Mouse (Mus musculus) forebrain, embryonic 14.5 days (tissue): Measurements from ENCODE around the gene Runx3. TPM values are rescaled to one million over a fixed set of nuclear protein-coding genes. Genes with fewer than 3 reads are reported as not detected.

ENCODE experiments used
- ATAC-seq: fragments of 200-750 bp; cut with Nextera tagmentation; 2 replicates; pipeline ENCODE4 v1.8.0; 2017; ENCODE audit warnings: mild to moderate bottlenecking, moderate library complexity
- DNase-seq: peaks from one replicate; pipeline ENCODE4 v3.0.0-alpha.2; 2015; ENCODE audit warnings: low spot score
- H3K27ac ChIP-seq: fragments of 300-500 bp; sonication (generic); 2 replicates; pipeline ENCODE4 v1.5.1; 2014; ENCODE audit warnings: low read depth, mild to moderate bottlenecking, control low read depth, low read length, moderate library complexity
- H3K27me3 ChIP-seq: fragments of 300-500 bp; sonication (generic); replicated peaks from 2 replicates; pipeline ENCODE4 v1.6.1; 2014; ENCODE audit warnings: low read length, control low read depth, mixed read lengths; ENCODE audit not compliant: control insufficient read depth, insufficient read depth
- H3K36me3 ChIP-seq: fragments of 300-500 bp; sonication (generic); 2 replicates; pipeline ENCODE4 v1.6.1; 2014; ENCODE audit warnings: low read length, control low read depth; ENCODE audit not compliant: control insufficient read depth, insufficient read depth
- H3K4me1 ChIP-seq: fragments of 300-500 bp; sonication (generic); 2 replicates; pipeline ENCODE4 v1.6.1; 2014; ENCODE audit warnings: antibody characterized with exemption, low read length, control low read depth; ENCODE audit not compliant: control insufficient read depth, insufficient read depth
- H3K4me2 ChIP-seq: fragments of 300-500 bp; sonication (generic); 2 replicates; pipeline ENCODE4 v1.6.1; 2014; ENCODE audit warnings: mild to moderate bottlenecking, control low read depth, low read length
- H3K4me3 ChIP-seq: fragments of 300-500 bp; sonication (generic); 2 replicates; pipeline ENCODE4 v1.5.1; 2014; ENCODE audit warnings: low read depth, low read length, control low read depth
- H3K9ac ChIP-seq: fragments of 300-500 bp; sonication (generic); 2 replicates; pipeline ENCODE4 v1.6.1; 2014; ENCODE audit warnings: mild to moderate bottlenecking, low read length, control low read depth, moderate library complexity
- H3K9me3 ChIP-seq: fragments of 300-500 bp; sonication (generic); replicated peaks from 2 replicates; pipeline ENCODE4 v1.6.1; 2016; ENCODE audit warnings: low read length, control low read depth, mixed read lengths; ENCODE audit not compliant: control insufficient read depth
- WGBS: fragments of 180-500 bp; shearing (Covaris S2); extraction: QIAGEN DNeasy Blood & Tissue Kit; methylation state at CpG from one replicate; pipeline ENCODE4 v1.1.7; 2014; 5-methylcytosine and 5-hydroxymethylcytosine counted together
- polyA plus RNA-seq: library from polyadenylated mRNA; unstranded; fragments of >200 nt; fragmentation: Nextera tagmentation; extraction: Ambion mirVana; gene quantifications from 2 replicates; pipeline ENCODE4 v1.2.1, GENCODE M21; 2014

Runx3 gene
- polyA plus RNA-seq, 1 experiment from 2014 or later: not detected

DNA sequence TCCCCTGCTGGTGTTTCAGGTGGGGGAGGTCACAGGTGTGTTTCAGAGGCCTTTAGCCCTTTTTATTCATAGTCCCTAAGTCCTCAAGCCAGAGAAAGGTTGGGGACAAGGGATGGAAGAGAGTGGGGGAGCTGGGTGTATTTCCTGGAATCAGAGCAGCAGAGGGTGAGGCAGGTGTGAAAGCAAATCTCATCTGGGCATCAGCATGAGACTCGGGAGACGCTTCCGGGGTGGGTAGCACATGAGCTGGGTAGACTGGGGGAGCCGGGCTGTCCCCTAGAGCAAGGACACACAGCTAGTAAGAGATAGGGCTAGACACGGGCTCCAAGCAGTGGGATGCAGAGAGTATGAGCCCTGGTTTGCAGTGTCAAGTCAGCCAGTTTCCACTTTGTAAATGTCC lies 16.7 kb upstream of the Runx3 start:
- Histone ChIP-seq H3K36me3 (no peaks in the 10 kb centered on the region), H3K4me3 (no peak overlapping the region), H3K9me3 (no peaks in the 10 kb centered on the region), H3K4me2 (no peak overlapping the region), H3K9ac (no peak overlapping the region), H3K27me3 (no peaks in the 10 kb centered on the region), H3K4me1 (no peaks in the 10 kb centered on the region), H3K27ac (no peak overlapping the region)
- WGBS: 71% methylated on average over 5 of the region's 5 CpGs
- ATAC-seq (no peak), DNase-seq (no peak)

DNA sequence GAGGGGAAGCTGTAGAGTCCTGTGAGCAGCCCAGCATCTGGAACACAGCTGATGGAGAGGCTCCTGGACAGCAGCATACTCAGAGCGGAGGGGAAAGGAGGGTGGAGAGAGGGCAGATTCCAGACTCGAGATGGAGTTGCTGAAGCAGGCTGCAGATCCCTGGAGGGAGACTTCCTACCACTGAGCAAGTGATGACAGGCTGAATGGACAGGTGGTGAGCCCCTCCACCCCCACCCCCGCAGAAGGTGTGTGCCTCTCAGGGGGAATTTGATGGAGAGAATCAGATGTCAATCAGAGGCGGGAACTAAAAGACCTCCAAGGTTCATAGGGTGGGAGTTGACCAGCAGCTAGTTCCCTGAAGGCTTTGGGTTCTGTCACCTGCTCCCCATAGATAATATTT lies 13.5 kb upstream of the Runx3 start:
- H3K9ac ChIP-seq: no peak overlapping the region
- WGBS: 76% methylated on average over 4 of the region's 4 CpGs
- no peak for DNase-seq

DNA sequence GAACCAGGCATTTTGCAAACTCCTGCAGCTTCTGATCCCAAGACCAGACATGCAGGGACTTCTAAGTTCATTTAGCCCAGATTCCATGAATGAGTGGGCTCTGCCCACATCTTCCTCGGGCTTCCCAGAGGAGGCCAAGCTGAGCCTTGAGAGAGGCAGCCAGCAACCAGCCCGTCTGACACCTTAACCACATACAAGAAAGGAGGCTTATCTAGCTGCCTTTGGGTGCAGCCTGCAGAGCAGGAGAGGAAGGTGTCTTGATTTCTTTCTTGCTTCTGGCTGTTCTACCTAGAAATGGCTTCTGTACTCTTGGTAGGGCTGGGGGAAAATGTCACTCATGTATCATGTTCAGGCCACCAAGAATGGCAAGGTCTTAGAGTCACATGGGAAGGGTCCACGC lies 11.8 kb upstream of the Runx3 start:
- Histone ChIP-seq H3K27me3 (no peaks in the 10 kb centered on the region), H3K9ac (no peak overlapping the region), H3K4me2 (no peak overlapping the region), H3K36me3 (no peaks in the 10 kb centered on the region), H3K9me3 (no peaks in the 10 kb centered on the region), H3K4me1 (no peaks in the 10 kb centered on the region), H3K4me3 (no peak overlapping the region), H3K27ac (no peak overlapping the region)
- ATAC-seq: no peak
- WGBS: 80% methylated on average over 3 of the region's 3 CpGs
- DNase-seq: no peak

More for the DNA sequence above, 13.5 kb upstream of the Runx3 start:
- Histone ChIP-seq H3K4me3 (no peak overlapping the region), H3K4me2 (no peak overlapping the region), H3K27me3 (no peaks in the 10 kb centered on the region), H3K9me3 (no peaks in the 10 kb centered on the region), H3K36me3 (no peaks in the 10 kb centered on the region), H3K4me1 (no peaks in the 10 kb centered on the region), H3K27ac (no peak overlapping the region)
- ATAC-seq: no peak

DNA sequence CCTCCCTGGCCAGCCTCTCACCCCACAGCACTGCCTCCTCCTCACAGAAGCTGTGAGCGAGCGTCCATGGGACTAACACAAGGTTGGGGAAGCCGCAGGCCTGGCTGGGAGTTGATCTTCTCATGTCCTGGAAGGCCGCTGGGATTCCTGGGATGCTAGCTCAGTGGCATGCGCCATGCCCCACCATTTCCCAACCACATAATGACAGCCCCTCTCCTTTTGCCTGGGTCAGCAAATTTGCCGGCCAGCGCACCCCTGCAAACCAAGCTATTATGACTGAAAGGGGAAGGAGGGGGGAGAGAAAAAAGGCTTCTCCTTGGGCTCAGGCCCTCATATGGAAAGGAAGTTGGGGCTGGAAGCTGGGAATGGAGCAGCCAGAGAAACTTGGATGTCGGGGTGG lies 6.8 kb upstream of the Runx3 start:
- WGBS: 83% methylated on average over 8 of the region's 8 CpGs
- H3K27ac ChIP-seq: no peak overlapping the region
- no peak overlapping the region for H3K9ac ChIP-seq

DNA sequence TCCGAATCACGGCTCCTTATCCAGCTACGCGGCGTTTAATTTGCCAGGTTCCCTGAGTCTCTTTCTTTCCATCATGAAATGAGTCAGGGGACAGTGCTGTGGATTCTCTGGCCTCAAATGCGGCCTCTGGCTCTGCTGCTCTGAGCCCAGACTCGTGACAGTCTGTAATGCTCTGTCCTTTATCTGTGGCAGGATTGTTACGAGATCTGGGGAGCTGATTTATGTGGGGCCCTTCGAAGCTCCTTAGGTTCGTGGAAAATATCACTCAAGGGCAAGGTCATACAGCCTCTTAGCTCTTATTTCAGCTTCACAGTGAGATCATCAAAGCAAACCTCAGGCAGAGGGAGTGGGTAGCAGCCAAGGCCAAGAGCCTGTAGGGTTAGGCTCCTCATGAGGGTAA lies 6.2 kb upstream of the Runx3 start:
- 86% methylated on average over 10 of the region's 10 CpGs for WGBS
- H3K4me3 ChIP-seq: no peak overlapping the region
- H3K4me2 ChIP-seq: no peak overlapping the region
- H3K27me3 ChIP-seq: no peaks in the 10 kb centered on the region
- no peak overlapping the region for H3K27ac ChIP-seq
- no peaks in the 10 kb centered on the region for H3K4me1 ChIP-seq
- no peaks in the 10 kb centered on the region for H3K36me3 ChIP-seq
- no peak overlapping the region for H3K9ac ChIP-seq
- no peaks in the 10 kb centered on the region for H3K9me3 ChIP-seq
- DNase-seq (no peak), ATAC-seq (no peak)

More for the DNA sequence above, 6.8 kb upstream of the Runx3 start:
- H3K4me1 ChIP-seq: no peaks in the 10 kb centered on the region
- no peaks in the 10 kb centered on the region for H3K36me3 ChIP-seq
- DNase-seq (no peak), ATAC-seq (no peak)
- no peak overlapping the region for H3K4me3 ChIP-seq
- H3K27me3 ChIP-seq: no peaks in the 10 kb centered on the region
- H3K4me2 ChIP-seq: no peak overlapping the region
- H3K9me3 ChIP-seq: no peaks in the 10 kb centered on the region

GRCm38 (mm10) chr4:135115426-135116170 lies 4.9 kb upstream of the Runx3 start:
- no peak overlapping the region for H3K4me2 ChIP-seq
- H3K9me3 ChIP-seq: no peaks in the 10 kb centered on the region
- H3K4me3 ChIP-seq: no peak overlapping the region
- H3K27ac ChIP-seq: no peak overlapping the region
- no peak overlapping the region for H3K9ac ChIP-seq
- H3K4me1 ChIP-seq: no peaks in the 10 kb centered on the region
- 69% methylated on average over 14 of the region's 14 CpGs for WGBS
- H3K36me3 ChIP-seq: no peaks in the 10 kb centered on the region
- ATAC-seq: no peak
- H3K27me3 ChIP-seq: no peaks in the 10 kb centered on the region
- no peak for DNase-seq

GRCm38 (mm10) chr4:135116391-135116790 lies 4.1 kb upstream of the Runx3 start:
- H3K27ac ChIP-seq: no peak overlapping the region
- no peak overlapping the region for H3K9ac ChIP-seq
- H3K36me3 ChIP-seq: no peaks in the 10 kb centered on the region
- no peak overlapping the region for H3K4me2 ChIP-seq
- WGBS: 67% methylated on average over 5 of the region's 5 CpGs
- ATAC-seq: no peak
- no peak overlapping the region for H3K4me3 ChIP-seq
- H3K27me3 ChIP-seq: no peaks in the 10 kb centered on the region
- no peaks in the 10 kb centered on the region for H3K4me1 ChIP-seq
- no peak for DNase-seq
- H3K9me3 ChIP-seq: no peaks in the 10 kb centered on the region

- Histone ChIP-seq H3K4me3 (no peak overlapping the region), H3K27me3 (no peaks in the 10 kb centered on the region), H3K4me1 (no peaks in the 10 kb centered on the region), H3K4me2 (no peak overlapping the region), H3K27ac (no peak overlapping the region), H3K9me3 (no peaks in the 10 kb centered on the region), H3K36me3 (no peaks in the 10 kb centered on the region), H3K9ac (no peak overlapping the region)
- WGBS: 93% methylated on average over 9 of the region's 9 CpGs
- no peak for DNase-seq
- ATAC-seq: no peak
These were observed 2.6 kb upstream of the Runx3 start for GRCm38 (mm10) chr4:135117846-135118245.

GRCm38 (mm10) chr4:135118855-135119474 lies 1.5 kb upstream of the Runx3 start:
- no peak overlapping the region for H3K4me2 ChIP-seq
- H3K9ac ChIP-seq: no peak overlapping the region
- 93% methylated on average over 12 of the region's 12 CpGs for WGBS
- H3K27ac ChIP-seq: no peak overlapping the region
- H3K36me3 ChIP-seq: no peaks in the 10 kb centered on the region
- no peak for ATAC-seq
- DNase-seq: no peak
- no peaks in the 10 kb centered on the region for H3K27me3 ChIP-seq
- no peak overlapping the region for H3K4me3 ChIP-seq
- no peaks in the 10 kb centered on the region for H3K4me1 ChIP-seq
- H3K9me3 ChIP-seq: no peaks in the 10 kb centered on the region
